Mouse (Mus musculus): ENCODE measurements around the gene Spin2f.
"Not testable (repeated sequence)": the region's sequence is repeated elsewhere in the genome, so short reads cannot be mapped to it uniquely, and the experiment has no call there.

The Spin2f gene

DNA sequence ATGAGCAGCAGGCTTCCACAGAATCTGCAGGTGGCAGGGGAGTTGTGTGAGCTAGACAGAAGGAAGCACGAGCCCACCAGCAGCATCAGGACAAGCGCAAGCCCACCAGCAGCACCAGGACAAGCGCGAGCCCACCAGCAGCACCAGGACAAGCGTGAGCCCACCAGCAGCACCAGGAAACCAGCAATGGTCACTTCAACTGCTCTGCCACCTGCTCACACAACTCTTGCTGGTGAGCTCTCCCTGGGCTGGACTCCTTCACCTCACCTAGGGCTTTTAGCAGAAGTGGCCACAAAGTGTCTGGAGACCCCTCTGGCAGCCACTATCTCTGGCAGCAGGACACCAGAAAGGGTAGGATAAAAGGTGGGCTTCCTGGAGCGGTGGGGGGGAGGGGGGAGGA lies at the start of gene Spin2f:
Gene Spin2f, plus strand, starts transcription at position 301 of the 400 bp plus-strand sequence.
- DNase-seq (ENCODE audit: low read depth, low spot score), result not testable (repeated sequence)

GRCm38 (mm10) chrX:31212136-31212535 lies 41.6 kb upstream of the Spin2f start:
- DNase-seq (ENCODE audit: low read depth, low spot score), result not testable (repeated sequence)

- not testable (repeated sequence) for DNase-seq (ENCODE audit: low read depth, low spot score)
These were observed 30.2 kb upstream of the Spin2f start for GRCm38 (mm10) chrX:31223536-31223935.

DNA sequence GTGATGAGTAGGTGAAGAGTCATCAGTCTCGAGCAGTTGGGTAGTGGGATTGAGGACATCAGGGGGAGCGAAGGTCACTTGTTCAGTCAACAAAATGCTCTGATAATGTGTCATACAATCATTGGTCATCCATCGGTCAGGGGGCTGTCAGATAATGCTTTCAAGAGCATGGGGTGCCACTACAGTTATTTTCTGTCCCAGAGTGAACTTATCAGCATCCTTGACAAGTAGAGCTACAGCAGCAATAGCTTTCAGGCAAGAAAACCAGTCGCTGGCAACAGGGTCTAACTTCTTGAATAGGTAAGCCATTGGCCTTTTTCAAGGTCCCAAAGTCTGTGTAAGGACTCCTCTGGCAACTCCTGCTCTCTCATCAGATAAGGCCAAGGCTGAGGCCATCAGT lies 18.6 kb upstream of the Spin2f start:
- DNase-seq (ENCODE audit: low read depth, low spot score), result not testable (repeated sequence)

- not testable (repeated sequence) for DNase-seq (ENCODE audit: low read depth, low spot score)
These were observed 11.9 kb upstream of the Spin2f start for GRCm38 (mm10) chrX:31241754-31242153.

Data from telencephalon, adult 2 months (tissue).